Comparison of ENCODE assay signal across 8 mouse cellular contexts in genomic region chr7:54458386-54458785, GRCm38 (mm10).
A peak's percentile ranks its signal among the peaks of the same experiment; 100 is the strongest.
DNase-seq lines count a peak whose midpoint lies in the region; ATAC-seq and TF ChIP-seq lines count a peak whose summit lies in the region.

No protein-coding gene starts in this region.

- H3K27me3 ChIP-seq in liver, embryonic 14.5 days (ENCODE audit: control insufficient read depth, insufficient read depth, low read length), result no peaks in the 10 kb centered on the region
- no peaks in the 10 kb centered on the region for H3K27me3 ChIP-seq in liver, embryonic 12.5 days (replicated peaks)
- no peaks in the 10 kb centered on the region for H3K27me3 ChIP-seq in embryonic facial prominence, embryonic 14.5 days (replicated peaks; ENCODE audit: control insufficient read depth, insufficient read depth, low read length)

- H3K27ac ChIP-seq in liver, embryonic 14.5 days, result no peak overlapping the region
- no peak overlapping the region for H3K27ac ChIP-seq in liver, embryonic 12.5 days
- no peak overlapping the region for H3K27ac ChIP-seq in embryonic facial prominence, embryonic 14.5 days (replicated peaks; ENCODE audit: low read depth, low read length)

- DNase-seq in liver, embryonic 14.5 days (ENCODE audit: low read depth in 3 of 3, low spot score in 3 of 3), result no peak
- DNase-seq in adrenal gland, adult 18-20 months (ENCODE audit: low spot score in 2 of 2), result peak; percentile 25 to 38
- DNase-seq in embryonic facial prominence, embryonic 14.5 days (ENCODE audit: low spot score), result peak; percentile 30
- peak; percentile 6 to 8 for DNase-seq in left cerebral cortex, postnatal 36 days (ENCODE audit: low spot score in 2 of 2)
- DNase-seq in spleen, adult 18-20 months, result no peak
- DNase-seq in heart, adult 9 months (ENCODE audit: low spot score in 2 of 2), result no peak

- H3K9me3 ChIP-seq in liver, embryonic 14.5 days (ENCODE audit: control insufficient read depth, low read length), result no peaks in the 10 kb centered on the region
- H3K9me3 ChIP-seq in liver, embryonic 12.5 days (replicated peaks), result no peaks in the 10 kb centered on the region
- no peaks in the 10 kb centered on the region for H3K9me3 ChIP-seq in embryonic facial prominence, embryonic 14.5 days (ENCODE audit: control insufficient read depth, low read length)

- H3K9ac ChIP-seq in liver, embryonic 14.5 days (replicated peaks), result no peak overlapping the region
- H3K9ac ChIP-seq in liver, embryonic 12.5 days, result no peak overlapping the region
- H3K9ac ChIP-seq in embryonic facial prominence, embryonic 14.5 days (ENCODE audit: low read depth, low read length), result no peak overlapping the region

- H3K4me1 ChIP-seq in liver, embryonic 14.5 days (replicated peaks; ENCODE audit: control insufficient read depth in 2 of 2, insufficient read depth in 2 of 2, low read length in 1 of 2), result no peaks in the 10 kb centered on the region
- H3K4me1 ChIP-seq in liver, embryonic 12.5 days, result no peaks in the 10 kb centered on the region
- H3K4me1 ChIP-seq in embryonic facial prominence, embryonic 14.5 days (ENCODE audit: control insufficient read depth, insufficient read depth, low read length), result no peaks in the 10 kb centered on the region

- no peak overlapping the region for H3K4me3 ChIP-seq in liver, embryonic 14.5 days (ENCODE audit: insufficient read depth in 1 of 2, low read depth in 2 of 2, low read length in 2 of 2)
- no peak overlapping the region for H3K4me3 ChIP-seq in liver, embryonic 12.5 days
- H3K4me3 ChIP-seq in embryonic facial prominence, embryonic 14.5 days (ENCODE audit: low read depth, low read length), result no peak overlapping the region

- intact Hi-C loops in left cerebral cortex, postnatal 36 days (cut with DNase I), result no loop called here

- no peak for ATAC-seq in liver, embryonic 14.5 days (ENCODE audit: insufficient read depth)
- ATAC-seq in liver, embryonic 12.5 days, result no peak
- no peak for ATAC-seq in embryonic facial prominence, embryonic 14.5 days (ENCODE audit: low read depth)
- no peak for ATAC-seq in inflammation-experienced regulatory T-cells, adult 6 months

- H3K36me3 ChIP-seq in liver, embryonic 14.5 days (replicated peaks; ENCODE audit: control insufficient read depth, insufficient read depth, low read depth), result no peaks in the 10 kb centered on the region
- no peaks in the 10 kb centered on the region for H3K36me3 ChIP-seq in liver, embryonic 12.5 days
- no peaks in the 10 kb centered on the region for H3K36me3 ChIP-seq in embryonic facial prominence, embryonic 14.5 days (ENCODE audit: control insufficient read depth, insufficient read depth, low read length)

- TF ChIP-seq EP300 in liver, embryonic 14.5 days (IDR thresholded peaks at IDR 0.05; ENCODE audit: low read depth), result no peak

- 48% methylated on average over 2 of the region's 2 CpGs for WGBS in liver, embryonic 14.5 days (ENCODE audit: insufficient replicate concordance)
- 53% methylated on average over 2 of the region's 2 CpGs for WGBS in liver, embryonic 12.5 days (ENCODE audit: insufficient replicate concordance)
- WGBS in embryonic facial prominence, embryonic 14.5 days, result 51% methylated on average over 2 of the region's 2 CpGs

- TF ChIP-seq CTCF in liver, embryonic 14.5 days (IDR thresholded peaks at IDR 0.05; ENCODE audit: low read depth), result 0 out of 2 replicates have a peak, but pooled peaks have one; percentile 4

- H3K4me2 ChIP-seq in liver, embryonic 14.5 days (ENCODE audit: low read depth), result no peak overlapping the region
- H3K4me2 ChIP-seq in liver, embryonic 12.5 days, result no peak overlapping the region
- no peak overlapping the region for H3K4me2 ChIP-seq in embryonic facial prominence, embryonic 14.5 days (ENCODE audit: low read depth, low read length)

Comparison
In these comparisons a context has a peak if more than half of its experiments do, and no peak if none do; other contexts are left out.
1. DNase-seq: peak in adrenal gland, adult 18-20 months (2 of 2), embryonic facial prominence, embryonic 14.5 days (single experiment) and left cerebral cortex, postnatal 36 days (2 of 2); none in liver, embryonic 14.5 days (0 of 3), spleen, adult 18-20 months (0 of 2) and heart, adult 9 months (0 of 2).